Mouse (Mus musculus) yolk sac, embryonic 10.5 days (tissue): ENCODE measurements around the gene Dapk1.
A peak's percentile ranks its signal among the peaks of the same experiment; 100 is the strongest.

Source experiments
- DNase-seq: peaks from one replicate; pipeline ENCODE4 v3.0.0-alpha.2; 2017; ENCODE audit warnings: low spot score

Dapk1 gene

DNA sequence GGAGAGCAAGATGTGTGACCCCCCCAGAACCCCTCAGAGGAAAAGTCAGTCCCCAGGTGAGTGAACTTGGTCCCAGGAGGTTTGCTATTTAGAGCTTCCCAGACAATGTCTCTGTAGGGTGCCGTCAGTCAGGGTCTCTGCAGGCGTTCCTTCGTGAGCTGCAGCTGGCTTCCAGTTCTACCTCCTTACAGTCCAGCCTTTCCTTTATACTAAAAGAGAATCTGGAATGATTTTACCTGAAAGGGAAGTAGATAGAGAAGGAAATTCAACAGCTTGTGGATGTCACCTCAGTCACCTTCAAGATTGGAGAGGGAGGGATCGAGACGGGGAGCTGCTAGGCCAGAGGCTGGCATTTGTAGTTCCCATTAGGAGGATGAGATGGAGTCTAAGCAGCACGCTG, 14.3 kb downstream of the Dapk1 start:
- no peak for DNase-seq

GRCm38 (mm10) chr13:60618287-60618686, 16.5 kb downstream of the Dapk1 start:
- DNase-seq: no peak

DNA sequence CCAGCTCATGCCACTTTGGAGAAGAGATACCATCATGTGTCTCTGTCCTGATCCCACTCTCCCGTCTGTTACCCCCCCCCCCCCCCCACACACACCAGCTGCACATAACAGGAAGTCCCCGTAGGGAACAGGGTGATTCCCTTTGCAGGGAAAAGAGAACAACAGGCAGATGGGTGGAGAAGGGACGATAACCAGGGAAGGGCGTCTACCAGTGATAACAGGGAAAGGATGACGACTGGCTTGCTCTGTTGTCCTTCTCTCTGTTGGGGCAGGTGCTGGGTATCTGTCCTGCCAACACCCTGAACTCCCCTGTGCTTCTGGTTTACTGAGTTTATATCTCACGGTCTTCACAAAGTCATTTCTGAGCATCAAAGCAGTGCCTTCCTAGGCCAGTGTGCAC, 18.0 kb downstream of the Dapk1 start:
- DNase-seq: no peak

- DNase-seq: no peak
Observed at GRCm38 (mm10) chr13:60621411-60621965, 19.7 kb downstream of the Dapk1 start.

DNA sequence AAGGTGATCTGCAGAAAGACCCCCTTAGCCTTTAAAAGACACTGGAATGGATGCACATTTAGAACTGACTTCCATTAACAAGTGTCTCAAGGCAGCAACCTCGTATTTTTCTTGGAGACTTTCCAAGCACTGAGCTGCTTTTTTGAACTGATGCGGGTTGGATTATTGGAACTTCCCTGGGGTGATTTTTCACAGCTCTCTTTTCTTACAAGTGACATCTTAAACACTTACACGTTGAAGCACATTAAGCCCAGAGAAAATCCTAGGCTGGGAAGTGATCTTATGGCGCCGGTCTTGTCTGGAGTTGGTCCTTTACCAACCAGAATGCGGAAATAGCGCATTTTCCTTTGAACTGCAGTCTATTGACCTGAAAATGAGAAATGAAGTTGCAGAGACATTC, 23.8 kb downstream of the Dapk1 start:
- DNase-seq: no peak

DNA sequence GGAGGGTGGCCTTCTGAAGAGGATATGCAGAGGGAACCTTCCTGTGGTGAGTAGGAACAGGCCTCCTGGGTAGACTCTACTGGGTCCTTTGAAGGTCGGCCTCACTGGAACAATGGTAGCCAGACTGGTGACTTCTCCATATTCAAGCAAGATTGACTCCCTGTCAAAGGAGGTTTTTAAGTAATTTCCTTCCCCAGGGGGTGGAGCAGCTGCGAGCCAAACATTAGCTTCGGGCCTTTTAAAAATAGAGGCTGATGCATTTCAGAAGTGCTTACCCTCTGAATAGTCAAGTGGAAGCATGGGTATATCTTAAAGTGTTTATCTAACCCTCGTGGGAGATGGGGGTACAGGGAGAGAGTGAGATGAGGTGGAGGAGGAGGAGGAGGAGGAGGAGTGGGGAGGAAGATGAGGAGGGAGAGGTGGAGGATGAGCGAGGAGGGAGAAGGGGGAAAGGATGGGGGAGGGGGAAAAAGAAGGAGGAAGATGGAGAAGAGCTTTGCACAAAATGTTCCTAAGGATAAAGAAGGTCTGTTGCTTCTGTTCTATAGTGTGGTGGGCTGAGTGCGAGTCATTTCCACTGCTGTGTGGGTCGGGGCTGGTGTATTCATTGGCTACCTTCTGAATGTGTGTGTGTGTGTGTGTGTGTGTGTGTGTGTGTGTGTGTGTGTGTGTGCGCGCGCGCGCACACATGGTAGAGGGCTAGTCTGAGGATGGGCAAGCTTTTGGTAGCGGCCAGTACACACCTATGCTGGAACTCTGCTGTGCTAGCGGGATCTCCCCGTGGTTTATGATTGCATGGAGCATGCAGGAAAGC, 26.3 kb downstream of the Dapk1 start:
- DNase-seq: no peak

DNA sequence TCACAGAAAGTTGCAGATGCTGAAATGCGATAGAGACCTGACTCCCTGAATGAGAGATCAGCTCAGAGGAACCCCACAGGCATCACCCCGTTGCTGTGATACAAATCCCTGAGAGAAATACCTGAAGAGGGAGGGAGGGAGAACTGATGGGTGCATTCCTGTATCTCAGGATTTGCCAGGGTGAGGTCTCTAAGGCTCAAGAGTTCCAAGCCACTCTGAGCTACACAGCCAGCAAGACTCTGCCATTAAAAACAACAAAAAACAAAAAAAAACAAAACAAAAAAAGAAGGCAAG, 26.9 kb downstream of the Dapk1 start:
- no peak for DNase-seq

GRCm38 (mm10) chr13:60629419-60629818, 27.7 kb downstream of the Dapk1 start:
- DNase-seq: no peak

DNA sequence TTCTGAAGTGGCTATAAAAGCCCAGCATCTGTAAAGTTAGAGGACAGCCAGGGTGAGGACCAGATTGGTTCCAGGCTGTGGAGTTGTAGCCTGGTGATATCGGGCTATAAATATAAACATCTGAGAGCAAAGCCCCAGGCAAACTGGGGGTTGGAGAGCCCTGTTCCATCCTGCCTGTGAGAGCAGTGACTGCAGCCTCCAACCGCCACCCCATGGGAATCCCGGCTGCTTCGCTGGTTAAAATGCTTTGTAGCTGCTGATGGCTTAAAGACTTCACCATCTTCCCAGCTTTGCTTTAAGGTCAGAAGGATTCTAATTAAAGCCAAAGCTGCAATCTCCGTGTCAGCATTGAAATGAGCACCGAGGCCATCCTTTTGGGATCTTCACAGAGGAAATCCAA, 32.2 kb downstream of the Dapk1 start:
- DNase-seq: no peak

DNA sequence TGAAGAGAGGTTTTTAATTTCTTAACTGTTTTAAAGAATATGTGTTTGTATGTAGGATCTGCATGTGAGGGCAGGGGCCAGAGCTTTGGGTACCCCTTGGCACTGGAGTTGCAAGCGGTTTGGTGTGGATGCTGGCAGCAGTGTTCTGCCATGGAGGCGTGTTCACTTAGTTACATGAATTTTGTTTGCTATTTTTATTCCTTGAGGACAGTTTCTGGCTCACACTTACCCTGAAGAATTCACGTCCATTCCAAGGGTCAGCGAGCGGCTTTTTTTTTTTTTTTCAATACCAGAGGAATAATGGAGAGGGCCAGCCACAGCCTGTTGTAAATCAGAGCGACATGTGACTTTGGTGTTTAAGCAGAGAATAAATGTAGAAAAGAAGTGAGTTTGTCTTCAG, 33.9 kb downstream of the Dapk1 start:
- DNase-seq: no peak

GRCm38 (mm10) chr13:60639482-60640055, 37.8 kb downstream of the Dapk1 start:
- DNase-seq: no peak

DNA sequence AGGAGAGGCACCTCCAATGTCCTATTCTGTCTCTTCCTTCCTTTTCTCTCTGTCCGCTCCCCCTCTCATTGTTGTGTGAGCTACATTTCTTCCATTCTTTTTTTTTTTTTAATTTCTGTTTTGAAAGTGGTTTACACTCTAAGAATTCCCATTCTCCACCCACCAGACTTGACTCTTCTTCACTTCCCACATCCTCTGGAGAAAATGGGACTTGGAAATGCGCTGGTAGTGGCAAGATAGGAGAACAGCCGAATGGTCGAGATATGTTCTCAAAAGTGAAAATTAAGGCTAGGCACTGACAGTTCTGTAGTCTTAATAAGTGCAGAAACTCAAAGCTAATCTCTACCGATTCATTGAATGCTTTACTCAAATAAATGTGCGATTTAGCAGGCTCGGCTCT, 38.7 kb downstream of the Dapk1 start:
- no peak for DNase-seq

DNA sequence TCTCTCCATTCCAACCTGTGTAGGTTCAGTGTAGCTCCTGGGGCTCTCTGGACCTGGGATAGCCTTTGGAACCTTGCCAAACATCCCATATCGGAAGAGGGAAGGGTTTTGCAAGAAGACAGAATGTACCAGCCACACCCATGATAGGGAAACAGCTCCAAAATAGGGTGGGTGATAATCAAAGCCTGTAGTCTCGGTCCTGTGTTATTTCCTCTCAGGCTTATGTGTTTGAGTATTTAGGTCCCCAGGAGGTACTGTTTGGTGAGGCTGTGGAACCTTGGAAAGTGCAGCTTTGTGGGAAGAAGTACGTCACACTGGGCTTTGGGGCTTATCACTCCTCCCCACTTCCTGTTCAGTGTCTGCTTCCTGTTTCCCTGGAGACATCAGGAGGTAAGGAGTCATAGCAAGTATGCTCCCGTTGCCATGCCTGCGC, 42.7 kb downstream of the Dapk1 start:
- DNase-seq: no peak

DNA sequence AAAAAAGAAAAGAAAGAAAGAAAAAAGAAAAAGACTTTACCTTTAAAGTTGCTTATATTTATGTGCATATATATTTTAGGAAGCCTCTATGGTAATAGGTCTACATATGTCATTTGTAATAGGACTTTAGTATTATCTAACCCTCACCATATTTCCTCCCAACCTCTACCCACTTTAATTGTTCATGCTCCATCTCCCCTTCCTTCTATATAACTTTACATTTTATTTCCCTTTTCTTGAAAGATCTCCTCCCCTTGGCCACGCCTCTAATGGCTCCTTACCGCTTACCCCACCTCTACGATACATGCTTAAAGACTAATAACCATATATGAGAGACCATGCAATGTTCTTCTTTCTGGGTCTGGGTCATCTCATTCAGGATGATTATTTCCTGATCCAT, 45.0 kb downstream of the Dapk1 start:
- DNase-seq: no peak

DNA sequence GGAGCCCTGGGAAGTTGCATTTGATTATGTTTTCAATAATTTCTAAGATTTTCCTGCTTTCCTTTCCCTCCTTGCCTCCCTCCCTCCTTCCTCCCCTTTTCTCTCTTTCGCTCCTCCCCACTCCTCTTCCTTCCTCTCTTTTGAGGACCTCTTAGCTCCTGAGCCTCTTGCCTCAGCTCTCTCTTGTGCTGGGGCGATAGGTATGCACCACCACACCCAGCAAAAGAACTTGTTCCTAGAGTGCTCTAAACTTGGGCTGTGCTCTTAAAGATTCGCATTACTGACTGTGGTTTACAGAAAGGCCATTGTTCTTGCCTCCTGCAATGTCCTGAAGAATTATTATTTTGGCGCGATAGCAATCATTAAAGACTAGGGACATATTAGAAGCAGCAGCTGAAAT, 46.6 kb downstream of the Dapk1 start:
- no peak for DNase-seq

- DNase-seq: no peak
Observed at GRCm38 (mm10) chr13:60650000-60650399, 48.3 kb downstream of the Dapk1 start.

GRCm38 (mm10) chr13:60654017-60654565, 52.3 kb downstream of the Dapk1 start:
- DNase-seq: no peak

- no peak for DNase-seq
Observed at GRCm38 (mm10) chr13:60655246-60655645, 53.5 kb downstream of the Dapk1 start.

- DNase-seq: no peak
Observed at GRCm38 (mm10) chr13:60659600-60659999, 57.9 kb downstream of the Dapk1 start.

- no peak for DNase-seq
Observed at GRCm38 (mm10) chr13:60660056-60660455, 58.3 kb downstream of the Dapk1 start.

GRCm38 (mm10) chr13:60660711-60661261, 59.0 kb downstream of the Dapk1 start:
- no peak for DNase-seq

GRCm38 (mm10) chr13:60662493-60663177, 60.9 kb downstream of the Dapk1 start:
- DNase-seq: peak; percentile 67

GRCm38 (mm10) chr13:60664058-60664457, 62.3 kb downstream of the Dapk1 start:
- peak; percentile 53 for DNase-seq
